Mouse (Mus musculus): ENCODE results near the gene Nox1.

Gene Nox1

GRCm38 (mm10) chrX:134128549-134128948 lies 93.2 kb downstream of the Nox1 start:
- no peak for DNase-seq (ENCODE audit: low read depth, low spot score)

DNA sequence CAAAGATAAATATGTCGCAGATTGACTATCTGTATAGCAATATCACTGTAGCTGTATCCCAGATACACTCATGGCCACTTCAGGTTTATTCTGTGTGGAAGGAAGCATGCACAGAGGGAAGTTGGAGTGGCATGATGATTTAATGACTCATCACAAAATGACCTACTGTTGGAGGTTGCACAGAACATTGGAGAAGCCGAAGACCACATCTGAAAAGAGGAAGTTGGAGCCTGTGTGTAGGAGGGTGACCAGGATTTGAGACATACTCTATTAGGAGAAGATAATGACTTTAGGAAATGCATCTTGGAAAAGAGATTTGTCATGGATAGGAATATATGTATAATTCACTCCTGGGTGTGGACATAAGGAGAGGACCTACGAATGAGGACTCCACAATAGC lies 105.3 kb downstream of the Nox1 start:
- no peak for DNase-seq (ENCODE audit: low read depth, low spot score)

DNA sequence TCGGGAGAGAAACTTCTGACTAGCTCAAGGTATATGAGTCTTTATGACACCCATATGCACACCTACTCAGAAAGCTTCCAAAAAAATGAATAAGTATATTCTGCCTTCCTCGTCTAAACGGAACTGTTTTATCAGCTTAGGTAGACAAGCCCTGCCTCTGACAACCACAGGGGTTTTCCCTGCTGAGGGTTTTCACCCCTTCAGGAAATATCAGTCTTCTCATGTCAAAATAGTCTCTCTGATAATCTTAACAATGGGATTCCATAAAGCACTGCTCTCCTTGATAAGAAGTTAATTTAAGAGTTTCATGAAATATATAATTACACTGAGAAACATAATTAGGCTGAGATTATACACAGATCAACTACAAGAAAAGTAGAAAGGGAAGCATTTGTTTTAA lies 110.0 kb downstream of the Nox1 start:
- no peak for DNase-seq (ENCODE audit: low read depth, low spot score)

DNA sequence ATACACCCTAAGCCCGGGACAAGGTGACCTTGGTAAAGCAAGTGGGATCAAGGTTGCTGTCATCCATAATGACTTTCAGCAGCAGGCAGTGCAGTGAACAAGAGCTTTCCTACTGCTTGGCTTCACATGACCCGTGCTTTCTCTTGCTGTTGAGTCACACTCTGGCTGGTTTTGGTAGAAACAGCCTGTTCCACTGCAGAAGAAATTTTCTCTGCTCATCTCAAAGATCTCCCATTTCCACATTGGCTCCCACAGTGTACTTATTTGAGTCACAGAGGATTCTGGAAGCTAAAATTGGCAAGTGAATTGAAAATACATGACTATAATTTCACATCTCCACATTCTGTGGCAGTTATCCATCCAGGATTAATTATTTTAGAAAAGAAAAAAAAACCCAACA lies 119.1 kb downstream of the Nox1 start:
- DNase-seq (ENCODE audit: low read depth, low spot score): no peak

- DNase-seq (ENCODE audit: low read depth, low spot score): no peak
Observed at GRCm38 (mm10) chrX:134085453-134085852, 136.3 kb downstream of the Nox1 start.

GRCm38 (mm10) chrX:134059764-134060163 lies 162.0 kb downstream of the Nox1 start:
- DNase-seq (ENCODE audit: low read depth, low spot score): no peak

- DNase-seq (ENCODE audit: low read depth, low spot score): peak; percentile 83
Observed at GRCm38 (mm10) chrX:134058987-134059712, 162.6 kb downstream of the Nox1 start, which contains the start of gene Cstf2. Gene Cstf2, plus strand, starts transcription at chrX:134059187.

DNA sequence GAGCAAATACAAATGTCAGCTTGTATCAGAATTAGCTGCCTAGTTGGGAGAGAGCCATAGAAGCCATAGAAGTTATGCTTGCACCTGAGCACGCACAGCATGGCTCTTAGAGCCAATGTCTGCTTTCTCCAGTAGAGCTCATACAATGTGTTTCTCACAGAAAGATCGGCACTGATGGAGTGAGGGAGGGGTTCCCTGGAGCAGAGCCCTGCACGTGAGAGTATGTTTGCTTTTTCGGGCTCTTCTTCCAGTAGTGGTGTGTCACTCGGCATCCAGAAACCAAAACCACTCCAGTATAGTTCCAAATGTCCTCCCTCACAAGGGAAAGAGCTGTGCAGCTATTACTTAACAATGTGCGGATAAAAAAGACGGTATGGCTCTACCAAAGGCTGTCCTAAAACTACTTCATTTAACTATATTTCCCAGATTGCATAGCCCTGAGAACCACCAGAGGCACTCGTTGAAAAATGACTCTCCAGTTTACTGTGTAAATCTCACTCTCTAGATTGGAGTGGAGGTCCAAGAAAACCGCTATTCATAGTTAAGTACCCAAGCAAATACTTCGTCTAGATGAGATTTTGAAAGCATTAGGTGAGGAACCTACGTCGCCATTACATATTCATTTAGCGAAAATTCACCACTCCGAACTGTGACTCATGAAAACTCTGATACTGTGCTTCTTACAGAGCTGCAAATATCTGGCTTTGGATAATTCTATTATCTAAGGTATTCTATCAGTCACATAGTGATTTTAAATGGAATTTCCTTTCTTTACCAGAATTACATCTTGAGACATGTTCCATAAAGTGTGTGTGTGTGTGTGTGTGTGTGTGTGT lies 163.5 kb downstream of the Nox1 start:
- DNase-seq (ENCODE audit: low read depth, low spot score): no peak

DNA sequence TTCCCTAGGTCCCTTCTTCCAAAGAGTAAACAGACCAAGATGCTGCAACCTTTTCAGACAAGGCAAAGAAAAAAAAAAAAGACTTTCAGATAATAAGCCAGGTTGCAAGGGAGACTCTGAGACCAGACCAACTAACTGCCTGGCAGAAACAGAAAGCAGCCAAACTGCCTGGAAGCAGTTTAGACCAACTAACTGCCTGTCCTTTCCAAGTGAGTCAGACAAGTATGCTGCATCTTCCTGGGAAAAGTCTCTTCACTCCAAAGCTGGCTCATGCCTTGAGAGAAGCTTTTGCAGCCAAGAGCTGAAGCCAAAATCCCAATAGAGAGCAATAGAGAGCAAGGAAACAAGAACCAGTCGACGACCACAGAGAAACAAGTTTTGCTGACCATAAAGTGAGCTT lies 164.9 kb downstream of the Nox1 start:
- DNase-seq (ENCODE audit: low read depth, low spot score): no peak

GRCm38 (mm10) chrX:134048994-134049393 lies 172.8 kb downstream of the Nox1 start:
- no peak for DNase-seq (ENCODE audit: low read depth, low spot score)

Data from brain, embryonic 18.5 days (tissue).